Mouse (Mus musculus) ES-Bruce4 (cell line): ENCODE measurements around the gene Nphs2. TPM values are rescaled to one million over a fixed set of nuclear protein-coding genes. Genes with fewer than 3 reads are reported as not detected.

Experiments used
- H3K27ac ChIP-seq: 2 replicates; pipeline ENCODE4 v1.5.1; 2012; ENCODE audit warnings: low read length, inconsistent platforms; ENCODE audit not compliant: insufficient read depth
- H3K27me3 ChIP-seq: 2 replicates; pipeline ENCODE4 v1.6.1; 2012; ENCODE audit warnings: mild to moderate bottlenecking, low read length, inconsistent platforms; ENCODE audit not compliant: control insufficient read depth, poor library complexity, insufficient read depth, severe bottlenecking
- H3K36me3 ChIP-seq: 2 replicates; pipeline ENCODE4 v1.6.1; 2012; ENCODE audit warnings: inconsistent platforms, mild to moderate bottlenecking, low read length, moderate library complexity; ENCODE audit not compliant: control insufficient read depth, poor library complexity, insufficient read depth, severe bottlenecking
- H3K4me1 ChIP-seq: one replicate; pipeline ENCODE4 v1.8.1; 2011; ENCODE audit warnings: low read length; ENCODE audit not compliant: control insufficient read depth, insufficient read depth
- H3K4me3 ChIP-seq: 2 replicates; pipeline ENCODE4 v1.5.1; 2011; ENCODE audit warnings: low read depth, mild to moderate bottlenecking, low read length
- H3K9ac ChIP-seq: 2 replicates; pipeline ENCODE4 v1.6.1; 2012; ENCODE audit warnings: low read depth, mild to moderate bottlenecking, inconsistent platforms; ENCODE audit not compliant: poor library complexity, severe bottlenecking
- H3K9me3 ChIP-seq: replicated peaks from 2 replicates; pipeline ENCODE4 v1.6.1; 2012; ENCODE audit warnings: mild to moderate bottlenecking, low read length, inconsistent platforms; ENCODE audit not compliant: control insufficient read depth, poor library complexity, insufficient read depth, severe bottlenecking
- CTCF ChIP-seq: IDR thresholded peaks from one replicate; pipeline ENCODE4 v1.8.1; 2011; ENCODE audit warnings: low read depth, low read length
- EP300 ChIP-seq: IDR thresholded peaks from 2 replicates; pipeline ENCODE4 v1.6.1; 2011; ENCODE audit warnings: low read depth, low read length; ENCODE audit not compliant: insufficient read depth
- POLR2A ChIP-seq: IDR thresholded peaks from one replicate; pipeline ENCODE4 v1.8.1; 2011; ENCODE audit warnings: low read length; ENCODE audit not compliant: insufficient read depth
- polyA plus RNA-seq: library from polyadenylated mRNA; stranded (reverse); fragments of >200 nt; gene quantifications from 2 replicates; pipeline ENCODE4 v1.2.4, GENCODE M21; 2011; ENCODE audit warnings: low read depth; ENCODE audit not compliant: missing spikeins, insufficient read depth, insufficient read length

Gene Nphs2
- polyA plus RNA-seq, 1 experiment, result not detected

- Histone ChIP-seq H3K36me3 (no peaks in the 10 kb centered on the region), H3K27ac (no peak overlapping the region), H3K9me3 (no peaks in the 10 kb centered on the region), H3K4me3 (no peak overlapping the region), H3K9ac (no peak overlapping the region), H3K4me1 (no peaks in the 10 kb centered on the region), H3K27me3 (no peaks in the 10 kb centered on the region)
- TF ChIP-seq POLR2A (no peak), EP300 (no peak), CTCF (no peak)
Observed at GRCm38 (mm10) chr1:156290016-156290415, 20.5 kb upstream of the Nphs2 start.

- peak within 1 kb of the TSS; percentile 68 for H3K4me3 ChIP-seq
- 0 out of 2 replicates have a peak, but pooled peaks cover 5% of the 10 kb centered on the region for H3K27me3 ChIP-seq
- H3K4me1 ChIP-seq, result no peaks in the 10 kb centered on the region
- no peaks in the 10 kb centered on the region for H3K9me3 ChIP-seq
- H3K36me3 ChIP-seq, result no peaks in the 10 kb centered on the region
- H3K27ac ChIP-seq, result no peak within 1 kb of the TSS
- no peak for TF ChIP-seq CTCF
- TF ChIP-seq POLR2A, result no peak
- TF ChIP-seq EP300, result no peak
- H3K9ac ChIP-seq, result peak within 1 kb of the TSS; percentile 55
Observed at GRCm38 (mm10) chr1:156302911-156303749, 7.4 kb upstream of the Nphs2 start, which contains the start of gene Tdrd5. TSS of gene Tdrd5 (minus strand) at chr1:156303664.

- Histone ChIP-seq H3K27me3 (peaks cover 3% of the 10 kb centered on the region), H3K27ac (no peak overlapping the region), H3K36me3 (no peaks in the 10 kb centered on the region), H3K9me3 (no peaks in the 10 kb centered on the region), H3K4me1 (no peaks in the 10 kb centered on the region), H3K4me3 (no peak overlapping the region), H3K9ac (no peak overlapping the region)
- no peak for TF ChIP-seq EP300
- no peak for TF ChIP-seq CTCF
- no peak for TF ChIP-seq POLR2A
Observed at GRCm38 (mm10) chr1:156308595-156308994, 1.9 kb upstream of the Nphs2 start.

GRCm38 (mm10) chr1:156323126-156323525 is 12.6 kb downstream of the Nphs2 start:
- Histone ChIP-seq H3K27ac (no peak overlapping the region), H3K9ac (no peak overlapping the region), H3K4me3 (no peak overlapping the region), H3K27me3 (no peaks in the 10 kb centered on the region), H3K36me3 (no peaks in the 10 kb centered on the region), H3K4me1 (no peaks in the 10 kb centered on the region), H3K9me3 (no peaks in the 10 kb centered on the region)
- TF ChIP-seq CTCF (no peak), EP300 (no peak), POLR2A (no peak)

GRCm38 (mm10) chr1:156340847-156341246 is 30.3 kb downstream of the Nphs2 start:
- H3K9me3 ChIP-seq, result peaks cover 2% of the 10 kb centered on the region; the same call in 1 of the 2 replicates
- no peaks in the 10 kb centered on the region for H3K4me1 ChIP-seq
- H3K36me3 ChIP-seq, result no peaks in the 10 kb centered on the region
- no peak overlapping the region for H3K27ac ChIP-seq
- H3K9ac ChIP-seq, result no peak overlapping the region
- no peaks in the 10 kb centered on the region for H3K27me3 ChIP-seq
- TF ChIP-seq CTCF, result no peak
- no peak for TF ChIP-seq EP300
- no peak for TF ChIP-seq POLR2A
- H3K4me3 ChIP-seq, result no peak overlapping the region

GRCm38 (mm10) chr1:156344433-156344832 is 33.9 kb downstream of the Nphs2 start:
- H3K27me3 ChIP-seq, result no peaks in the 10 kb centered on the region
- no peaks in the 10 kb centered on the region for H3K9me3 ChIP-seq
- H3K36me3 ChIP-seq, result no peaks in the 10 kb centered on the region
- no peak overlapping the region for H3K9ac ChIP-seq
- no peaks in the 10 kb centered on the region for H3K4me1 ChIP-seq
- H3K4me3 ChIP-seq, result no peak overlapping the region
- TF ChIP-seq EP300, result no peak
- no peak for TF ChIP-seq POLR2A
- no peak for TF ChIP-seq CTCF
- no peak overlapping the region for H3K27ac ChIP-seq
